Mouse (Mus musculus) E14TG2a.4 (cell line): ENCODE data around the gene Rasgrf2.
A peak's percentile ranks its signal among the peaks of the same experiment; 100 is the strongest.

Source experiments
- H3K27me3 ChIP-seq: 2 replicates; pipeline ENCODE4 v1.6.1; 2014; ENCODE audit warnings: low read length, control low read depth; ENCODE audit not compliant: insufficient read depth
- H3K36me3 ChIP-seq: 2 replicates; pipeline ENCODE4 v1.6.1; 2014; ENCODE audit warnings: low read length, control low read depth; ENCODE audit not compliant: insufficient read depth
- H3K4me1 ChIP-seq: replicated peaks from 2 replicates; pipeline ENCODE4 v1.6.1; 2014; ENCODE audit warnings: low read depth, low read length, control low read depth
- H3K4me3 ChIP-seq: replicated peaks from 2 replicates; pipeline ENCODE4 v1.5.1; 2014; ENCODE audit warnings: mild to moderate bottlenecking, low read length
- H3K9me3 ChIP-seq: 2 replicates; pipeline ENCODE4 v1.6.1; 2014; ENCODE audit warnings: low read length, control low read depth
- CTCF ChIP-seq: conservative IDR thresholded peaks from 2 replicates; pipeline ENCODE4 v1.5.1; 2014; ENCODE audit warnings: low read length
- NANOG ChIP-seq: IDR thresholded peaks from 2 replicates; pipeline ENCODE4 v1.6.1; 2014; ENCODE audit warnings: borderline replicate concordance, low read length, mixed read lengths
- POU5F1 ChIP-seq: IDR thresholded peaks from 2 replicates; pipeline ENCODE4 v1.6.1; 2014; ENCODE audit warnings: low read length, borderline replicate concordance

The Rasgrf2 gene

GRCm38 (mm10) chr13:91906338-91906737 is 225.1 kb downstream of the Rasgrf2 start:
- Histone ChIP-seq H3K4me1 (no peaks in the 10 kb centered on the region), H3K9me3 (no peaks in the 10 kb centered on the region), H3K36me3 (no peaks in the 10 kb centered on the region), H3K27me3 (no peaks in the 10 kb centered on the region), H3K4me3 (no peak overlapping the region)
- TF ChIP-seq POU5F1 (no peak), CTCF (no peak), NANOG (no peak)

- Histone ChIP-seq H3K4me1 (no peaks in the 10 kb centered on the region), H3K9me3 (no peaks in the 10 kb centered on the region), H3K27me3 (no peaks in the 10 kb centered on the region), H3K4me3 (no peak overlapping the region), H3K36me3 (no peaks in the 10 kb centered on the region)
- TF ChIP-seq POU5F1 (no peak), NANOG (no peak), CTCF (no peak)
Observed at GRCm38 (mm10) chr13:91896476-91896875, 235.0 kb downstream of the Rasgrf2 start.

- TF ChIP-seq POU5F1 (no peak), CTCF (peak; percentile 14; the same call in 1 of the 2 replicates)
- Histone ChIP-seq H3K4me1 (no peaks in the 10 kb centered on the region), H3K4me3 (no peak overlapping the region), H3K9me3 (no peaks in the 10 kb centered on the region), H3K36me3 (no peaks in the 10 kb centered on the region), H3K27me3 (no peaks in the 10 kb centered on the region)
Observed at GRCm38 (mm10) chr13:91893132-91893531, 238.3 kb downstream of the Rasgrf2 start.

- Histone ChIP-seq H3K4me1 (no peaks in the 10 kb centered on the region), H3K27me3 (no peaks in the 10 kb centered on the region), H3K9me3 (no peaks in the 10 kb centered on the region), H3K4me3 (no peak overlapping the region), H3K36me3 (no peaks in the 10 kb centered on the region)
- TF ChIP-seq NANOG (no peak), POU5F1 (no peak), CTCF (no peak)
Observed at GRCm38 (mm10) chr13:91890031-91890619, 241.3 kb downstream of the Rasgrf2 start.

GRCm38 (mm10) chr13:91884714-91885386 is 246.6 kb downstream of the Rasgrf2 start:
- no peak for TF ChIP-seq NANOG
- no peak for TF ChIP-seq CTCF
- TF ChIP-seq POU5F1: no peak
- H3K9me3 ChIP-seq: no peaks in the 10 kb centered on the region
- no peak overlapping the region for H3K4me3 ChIP-seq
- H3K27me3 ChIP-seq: no peaks in the 10 kb centered on the region
- H3K36me3 ChIP-seq: no peaks in the 10 kb centered on the region
- peaks cover 17% of the 10 kb centered on the region for H3K4me1 ChIP-seq

GRCm38 (mm10) chr13:91881837-91882480 is 249.5 kb downstream of the Rasgrf2 start:
- H3K4me1 ChIP-seq: peaks cover 18% of the 10 kb centered on the region
- H3K27me3 ChIP-seq: no peaks in the 10 kb centered on the region
- no peak overlapping the region for H3K4me3 ChIP-seq
- peak; percentile 94 for TF ChIP-seq CTCF
- TF ChIP-seq NANOG: no peak
- no peak for TF ChIP-seq POU5F1
- H3K36me3 ChIP-seq: no peaks in the 10 kb centered on the region
- no peaks in the 10 kb centered on the region for H3K9me3 ChIP-seq

- Histone ChIP-seq H3K9me3 (no peaks in the 10 kb centered on the region), H3K36me3 (no peaks in the 10 kb centered on the region), H3K4me1 (peaks cover 22% of the 10 kb centered on the region), H3K27me3 (no peaks in the 10 kb centered on the region), H3K4me3 (no peak overlapping the region)
- TF ChIP-seq POU5F1: no peak
- no peak for TF ChIP-seq CTCF
- TF ChIP-seq NANOG: no peak
Observed at GRCm38 (mm10) chr13:91880256-91880655, 251.2 kb downstream of the Rasgrf2 start.

GRCm38 (mm10) chr13:91877996-91878395 is 253.5 kb downstream of the Rasgrf2 start:
- 0 out of 2 replicates have a peak, but pooled peaks cover 5% of the 10 kb centered on the region for H3K27me3 ChIP-seq
- no peak overlapping the region for H3K4me3 ChIP-seq
- no peaks in the 10 kb centered on the region for H3K36me3 ChIP-seq
- H3K4me1 ChIP-seq: peaks cover 13% of the 10 kb centered on the region
- H3K9me3 ChIP-seq: no peaks in the 10 kb centered on the region
- TF ChIP-seq NANOG (no peak), POU5F1 (no peak), CTCF (no peak)

- Histone ChIP-seq H3K27me3 (0 out of 2 replicates have a peak, but pooled peaks cover 5% of the 10 kb centered on the region), H3K4me1 (peaks cover 6% of the 10 kb centered on the region; the same call in 1 of the 2 replicates), H3K9me3 (no peaks in the 10 kb centered on the region), H3K4me3 (no peak overlapping the region), H3K36me3 (no peaks in the 10 kb centered on the region)
- TF ChIP-seq POU5F1 (no peak), NANOG (no peak), CTCF (no peak)
Observed at GRCm38 (mm10) chr13:91877350-91877749, 254.1 kb downstream of the Rasgrf2 start.
